Mouse (Mus musculus) liver, embryonic 16.5 days (tissue): ENCODE data around the gene Msl1. TPM values are rescaled to one million over a fixed set of nuclear protein-coding genes. Genes with fewer than 3 reads are reported as not detected.

Source experiments
- ATAC-seq: fragments of 200-750 bp; cut with Nextera tagmentation; 2 replicates; pipeline ENCODE4 v1.8.0; 2017; ENCODE audit warnings: low read depth, mild to moderate bottlenecking, moderate number of reproducible peaks, moderate library complexity
- H3K27ac ChIP-seq: fragments of 300-500 bp; sonication (generic); 2 replicates; pipeline ENCODE4 v1.5.1; 2014; ENCODE audit warnings: mild to moderate bottlenecking, low read length
- H3K27me3 ChIP-seq: fragments of 300-500 bp; sonication (generic); 2 replicates; pipeline ENCODE4 v1.6.1; 2014; ENCODE audit warnings: low read depth, low read length, mixed read lengths; ENCODE audit not compliant: control insufficient read depth, insufficient read depth
- H3K36me3 ChIP-seq: fragments of 300-500 bp; sonication (generic); 2 replicates; pipeline ENCODE4 v1.6.1; 2014; ENCODE audit warnings: mild to moderate bottlenecking; ENCODE audit not compliant: control insufficient read depth, insufficient read depth
- H3K4me1 ChIP-seq: fragments of 300-500 bp; sonication (generic); 2 replicates; pipeline ENCODE4 v1.6.1; 2014; ENCODE audit warnings: low read depth, low read length, mixed read lengths; ENCODE audit not compliant: control insufficient read depth
- H3K4me2 ChIP-seq: fragments of 300-500 bp; sonication (generic); 2 replicates; pipeline ENCODE4 v1.6.1; 2014; ENCODE audit warnings: low read depth, low read length, mixed read lengths
- H3K4me3 ChIP-seq: fragments of 300-500 bp; sonication (generic); 2 replicates; pipeline ENCODE4 v1.5.1; 2014; ENCODE audit warnings: low read depth, mild to moderate bottlenecking, low read length
- H3K9ac ChIP-seq: fragments of 300-500 bp; sonication (generic); 2 replicates; pipeline ENCODE4 v1.6.1; 2014; ENCODE audit warnings: low read depth, low read length
- H3K9me3 ChIP-seq: fragments of 300-500 bp; sonication (generic); replicated peaks from 2 replicates; pipeline ENCODE4 v1.6.1; 2016; ENCODE audit warnings: low read length; ENCODE audit not compliant: control insufficient read depth
- WGBS: fragments of 180-500 bp; shearing (Covaris S2); extraction: QIAGEN DNeasy Blood & Tissue Kit; methylation state at CpG from one replicate; pipeline ENCODE4 v1.1.7; 2014; ENCODE audit not compliant: insufficient replicate concordance; 5-methylcytosine and 5-hydroxymethylcytosine counted together
- polyA plus RNA-seq: library from polyadenylated mRNA; unstranded; fragments of >200 nt; fragmentation: Nextera tagmentation; extraction: Ambion mirVana; gene quantifications from 2 replicates; pipeline ENCODE4 v1.2.1, GENCODE M21; 2015

The Msl1 gene
- polyA plus RNA-seq, 1 experiment from 2014 or later, result 5.3 TPM

GRCm38 (mm10) chr11:98762756-98763501 is 32.4 kb upstream of the Msl1 start:
- H3K4me2 ChIP-seq, result no peak overlapping the region
- 0 out of 2 replicates have a peak overlapping the region, but pooled peaks have one; percentile 6 for H3K27ac ChIP-seq
- ATAC-seq, result no peak
- peaks cover 19% of the 10 kb centered on the region; the same call in 1 of the 2 replicates for H3K36me3 ChIP-seq
- peaks cover 32% of the 10 kb centered on the region for H3K4me1 ChIP-seq
- H3K27me3 ChIP-seq, result no peaks in the 10 kb centered on the region
- no peak overlapping the region for H3K4me3 ChIP-seq
- no peaks in the 10 kb centered on the region for H3K9me3 ChIP-seq
- no peak overlapping the region for H3K9ac ChIP-seq
- WGBS, result 68% methylated on average over 17 of the region's 17 CpGs

- 0 out of 2 replicates have a peak overlapping the region, but pooled peaks have one; percentile 6 for H3K27ac ChIP-seq
- ATAC-seq, result no peak
- H3K9me3 ChIP-seq, result no peaks in the 10 kb centered on the region
- no peak overlapping the region for H3K9ac ChIP-seq
- H3K4me3 ChIP-seq, result no peak overlapping the region
- peaks cover 15% of the 10 kb centered on the region; the same call in 1 of the 2 replicates for H3K36me3 ChIP-seq
- no peak overlapping the region for H3K4me2 ChIP-seq
- peaks cover 37% of the 10 kb centered on the region for H3K4me1 ChIP-seq
- H3K27me3 ChIP-seq, result no peaks in the 10 kb centered on the region
- WGBS, result 86% methylated on average over 8 of the region's 8 CpGs
Measured at GRCm38 (mm10) chr11:98763502-98763861, 31.8 kb upstream of the Msl1 start.

- 83% methylated on average over 18 of the region's 18 CpGs for WGBS
- Histone ChIP-seq H3K4me2 (no peak overlapping the region), H3K27me3 (no peaks in the 10 kb centered on the region), H3K4me3 (no peak overlapping the region), H3K27ac (no peak overlapping the region), H3K9ac (no peak overlapping the region), H3K36me3 (peaks cover 13% of the 10 kb centered on the region; the same call in 1 of the 2 replicates), H3K9me3 (no peaks in the 10 kb centered on the region), H3K4me1 (peaks cover 43% of the 10 kb centered on the region)
- no peak for ATAC-seq
Measured at GRCm38 (mm10) chr11:98764091-98764490, 31.2 kb upstream of the Msl1 start.

GRCm38 (mm10) chr11:98764746-98765145 is 30.6 kb upstream of the Msl1 start:
- H3K36me3 ChIP-seq, result peaks cover 13% of the 10 kb centered on the region; the same call in 1 of the 2 replicates

GRCm38 (mm10) chr11:98765421-98766309 is 29.7 kb upstream of the Msl1 start:
- Histone ChIP-seq H3K9me3 (no peaks in the 10 kb centered on the region), H3K27me3 (no peaks in the 10 kb centered on the region), H3K36me3 (peaks cover 10% of the 10 kb centered on the region; the same call in 1 of the 2 replicates), H3K27ac (0 out of 2 replicates have a peak overlapping the region, but pooled peaks have one; percentile 26), H3K4me1 (peaks cover 56% of the 10 kb centered on the region), H3K4me2 (no peak overlapping the region), H3K9ac (no peak overlapping the region), H3K4me3 (no peak overlapping the region)
- 47% methylated on average over 9 of the region's 9 CpGs for WGBS
- ATAC-seq, result no peak

More at GRCm38 (mm10) chr11:98764746-98765145, 30.6 kb upstream of the Msl1 start:
- no peak overlapping the region for H3K4me3 ChIP-seq
- no peak overlapping the region for H3K9ac ChIP-seq
- no peaks in the 10 kb centered on the region for H3K27me3 ChIP-seq
- H3K4me2 ChIP-seq, result no peak overlapping the region
- H3K9me3 ChIP-seq, result no peaks in the 10 kb centered on the region
- H3K4me1 ChIP-seq, result peaks cover 50% of the 10 kb centered on the region
- no peak overlapping the region for H3K27ac ChIP-seq
- no peak for ATAC-seq

GRCm38 (mm10) chr11:98766346-98766745 is 29.0 kb upstream of the Msl1 start:
- ATAC-seq, result no peak
- H3K36me3 ChIP-seq, result peaks cover 7% of the 10 kb centered on the region; the same call in 1 of the 2 replicates
- WGBS, result 37% methylated on average over 2 of the region's 2 CpGs
- no peak overlapping the region for H3K9ac ChIP-seq
- H3K4me1 ChIP-seq, result peaks cover 59% of the 10 kb centered on the region
- H3K4me3 ChIP-seq, result no peak overlapping the region
- no peak overlapping the region for H3K27ac ChIP-seq
- H3K4me2 ChIP-seq, result no peak overlapping the region
- H3K27me3 ChIP-seq, result no peaks in the 10 kb centered on the region
- H3K9me3 ChIP-seq, result no peaks in the 10 kb centered on the region

GRCm38 (mm10) chr11:98766816-98767215 is 28.5 kb upstream of the Msl1 start:
- Histone ChIP-seq H3K9me3 (no peaks in the 10 kb centered on the region), H3K27ac (no peak overlapping the region), H3K27me3 (no peaks in the 10 kb centered on the region), H3K4me3 (no peak overlapping the region), H3K9ac (peak overlapping the region; percentile 53; the same call in 1 of the 2 replicates), H3K4me2 (no peak overlapping the region), H3K4me1 (peaks cover 63% of the 10 kb centered on the region), H3K36me3 (peaks cover 7% of the 10 kb centered on the region; the same call in 1 of the 2 replicates)
- ATAC-seq, result no peak
- 48% methylated on average over 5 of the region's 5 CpGs for WGBS

GRCm38 (mm10) chr11:98767276-98767675 is 28.0 kb upstream of the Msl1 start:
- 20% methylated on average over 9 of the region's 9 CpGs for WGBS
- peak overlapping the region; percentile 80 for H3K4me2 ChIP-seq
- no peaks in the 10 kb centered on the region for H3K27me3 ChIP-seq
- peak overlapping the region; percentile 53 for H3K9ac ChIP-seq
- H3K9me3 ChIP-seq, result no peaks in the 10 kb centered on the region
- H3K4me3 ChIP-seq, result peak overlapping the region; percentile 58
- H3K36me3 ChIP-seq, result peaks cover 7% of the 10 kb centered on the region; the same call in 1 of the 2 replicates
- H3K27ac ChIP-seq, result peak overlapping the region; percentile 89; the same call in 1 of the 2 replicates
- H3K4me1 ChIP-seq, result peaks cover 68% of the 10 kb centered on the region
- peak; percentile 59 for ATAC-seq
